Mouse (Mus musculus): ENCODE measurements around the gene Vmac. TPM values are rescaled to one million over a fixed set of nuclear protein-coding genes. Genes with fewer than 3 reads are reported as not detected.

The Vmac gene
- total RNA-seq, 1 experiment: 7.7 TPM

DNA sequence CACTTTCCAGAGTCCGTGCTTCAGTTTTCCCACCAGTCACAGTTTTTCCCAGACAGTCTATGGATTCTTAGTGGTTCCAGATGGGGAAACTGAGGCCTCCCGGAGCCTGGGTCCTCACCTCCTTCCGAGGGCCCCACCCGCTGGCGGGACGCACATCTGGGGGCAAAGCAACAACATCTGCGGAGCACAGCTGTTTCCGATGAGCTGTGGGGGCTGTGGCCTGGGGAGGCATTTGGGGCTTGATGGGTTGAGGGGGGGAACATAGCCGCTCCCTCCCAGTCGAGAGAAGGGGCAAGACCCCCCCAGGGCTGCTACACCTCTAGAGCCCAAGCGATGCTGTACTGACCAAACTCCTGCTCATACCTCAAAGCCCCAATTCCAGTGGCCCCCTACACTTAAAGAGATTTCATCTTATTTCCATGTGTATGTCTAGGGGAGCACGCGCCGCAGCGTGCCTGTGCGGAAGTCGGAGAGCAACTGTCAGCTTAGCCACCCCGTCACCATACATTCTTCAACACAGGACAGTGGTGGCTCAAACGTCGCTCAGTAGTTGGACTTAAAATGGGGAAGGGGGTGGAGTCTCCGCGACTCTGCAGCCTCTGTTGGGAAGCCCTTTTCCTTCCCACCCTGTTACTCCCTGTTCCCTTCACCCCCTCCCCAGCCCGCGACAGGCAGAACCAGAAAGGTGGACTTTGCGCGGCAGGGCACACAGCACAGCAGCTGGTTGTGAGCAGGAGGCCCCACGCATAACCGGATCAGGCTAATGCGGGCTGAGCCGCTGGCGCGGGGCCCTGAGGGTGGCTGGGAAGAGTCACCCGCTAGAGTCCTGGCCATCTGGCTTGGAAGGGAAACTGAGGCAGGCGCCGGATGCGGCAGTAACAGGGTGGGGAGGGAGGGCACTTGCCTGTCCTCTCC is 36.7 kb upstream of the Vmac start:
- Histone ChIP-seq H3K4me3 (ENCODE audit: insufficient read depth in 1 of 2, low read depth in 1 of 2, low read length in 2 of 2, poor library complexity in 1 of 2, severe bottlenecking in 1 of 2) (peak overlapping the region in 1 of 2 experiments; percentile 22; a peak in 2 of 4 replicates), H3K9ac (ENCODE audit: insufficient read depth, low read depth, low read length, poor library complexity, severe bottlenecking) (no peak overlapping the region), H3K9me3 (ENCODE audit: control insufficient read depth, insufficient read depth, low read depth, low read length) (no peaks in the 10 kb centered on the region), H3K4me1 (ENCODE audit: control insufficient read depth in 2 of 2, insufficient read depth in 2 of 2, low read length in 2 of 2, poor library complexity in 1 of 2) (peaks cover 0 to 32% of the 10 kb centered on the region in 2 experiments; a peak in 2 of 4 replicates), H3K36me3 (ENCODE audit: control insufficient read depth, insufficient read depth, low read length, poor library complexity, severe bottlenecking) (no peaks in the 10 kb centered on the region), H3K27ac (ENCODE audit: insufficient read depth, low read depth, low read length, poor library complexity, severe bottlenecking) (no peak overlapping the region)
- no peak for DNase-seq (ENCODE audit: low read depth, low spot score)
- TF ChIP-seq MAFK (IDR thresholded peaks at IDR 0.05; ENCODE audit: insufficient read depth, low read depth, low read length): no peak
- no peak for TF ChIP-seq ZC3H11A (IDR thresholded peaks at IDR 0.05; ENCODE audit: borderline replicate concordance, low read depth, low read length)
- TF ChIP-seq CHD2 (IDR thresholded peaks at IDR 0.05; ENCODE audit: low read depth, low read length): no peak
- TF ChIP-seq HCFC1 (IDR thresholded peaks at IDR 0.05; ENCODE audit: borderline replicate concordance, insufficient read depth, low read length): no peak
- TF ChIP-seq ZNF384 (IDR thresholded peaks at IDR 0.05; ENCODE audit: low read depth, low read length): no peak
- in situ Hi-C loops (cut with MboI; ENCODE audit: low sequenced_read_pairs in 2 of 2, unreplicated experiment in 2 of 2): no loop called here

DNA sequence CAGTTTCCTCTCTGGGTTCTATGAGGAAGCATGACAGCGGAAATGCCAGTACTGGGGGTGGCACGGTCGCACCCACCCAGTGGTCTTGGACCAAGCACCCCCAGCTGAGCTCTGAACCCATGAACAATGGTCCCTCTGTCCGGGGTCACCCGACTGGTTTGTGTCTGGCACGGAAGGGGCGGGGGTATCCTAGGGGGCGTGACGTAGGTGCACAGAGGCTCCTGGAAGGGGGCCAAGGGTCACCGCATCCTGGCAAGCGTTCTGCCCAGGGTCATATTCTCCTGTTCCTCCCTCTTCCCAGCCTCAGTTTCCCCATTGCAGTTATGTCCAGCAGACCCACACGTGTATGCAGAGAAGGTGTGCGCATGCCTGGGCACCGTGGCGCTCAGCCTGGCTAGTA is 35.6 kb upstream of the Vmac start:
- no peaks in the 10 kb centered on the region for H3K36me3 ChIP-seq (ENCODE audit: control insufficient read depth, insufficient read depth, low read length, poor library complexity, severe bottlenecking)
- H3K27ac ChIP-seq (ENCODE audit: insufficient read depth, low read depth, low read length, poor library complexity, severe bottlenecking): no peak overlapping the region
- in situ Hi-C loops (cut with MboI; ENCODE audit: low sequenced_read_pairs in 2 of 2, unreplicated experiment in 2 of 2): no loop called here
- peak overlapping the region in 1 of 2 experiments; percentile 10; a peak in 1 of 4 replicates for H3K4me3 ChIP-seq (ENCODE audit: insufficient read depth in 1 of 2, low read depth in 1 of 2, low read length in 2 of 2, poor library complexity in 1 of 2, severe bottlenecking in 1 of 2)
- DNase-seq (ENCODE audit: low read depth, low spot score): no peak
- TF ChIP-seq HCFC1 (IDR thresholded peaks at IDR 0.05; ENCODE audit: borderline replicate concordance, insufficient read depth, low read length) (no peak), MAFK (IDR thresholded peaks at IDR 0.05; ENCODE audit: insufficient read depth, low read depth, low read length) (no peak), ZC3H11A (IDR thresholded peaks at IDR 0.05; ENCODE audit: borderline replicate concordance, low read depth, low read length) (no peak), CHD2 (IDR thresholded peaks at IDR 0.05; ENCODE audit: low read depth, low read length) (no peak), ZNF384 (IDR thresholded peaks at IDR 0.05; ENCODE audit: low read depth, low read length) (no peak)
- no peak overlapping the region for H3K9ac ChIP-seq (ENCODE audit: insufficient read depth, low read depth, low read length, poor library complexity, severe bottlenecking)
- peaks cover 0 to 31% of the 10 kb centered on the region in 2 experiments; a peak in 2 of 4 replicates for H3K4me1 ChIP-seq (ENCODE audit: control insufficient read depth in 2 of 2, insufficient read depth in 2 of 2, low read length in 2 of 2, poor library complexity in 1 of 2)
- no peaks in the 10 kb centered on the region for H3K9me3 ChIP-seq (ENCODE audit: control insufficient read depth, insufficient read depth, low read depth, low read length)

DNA sequence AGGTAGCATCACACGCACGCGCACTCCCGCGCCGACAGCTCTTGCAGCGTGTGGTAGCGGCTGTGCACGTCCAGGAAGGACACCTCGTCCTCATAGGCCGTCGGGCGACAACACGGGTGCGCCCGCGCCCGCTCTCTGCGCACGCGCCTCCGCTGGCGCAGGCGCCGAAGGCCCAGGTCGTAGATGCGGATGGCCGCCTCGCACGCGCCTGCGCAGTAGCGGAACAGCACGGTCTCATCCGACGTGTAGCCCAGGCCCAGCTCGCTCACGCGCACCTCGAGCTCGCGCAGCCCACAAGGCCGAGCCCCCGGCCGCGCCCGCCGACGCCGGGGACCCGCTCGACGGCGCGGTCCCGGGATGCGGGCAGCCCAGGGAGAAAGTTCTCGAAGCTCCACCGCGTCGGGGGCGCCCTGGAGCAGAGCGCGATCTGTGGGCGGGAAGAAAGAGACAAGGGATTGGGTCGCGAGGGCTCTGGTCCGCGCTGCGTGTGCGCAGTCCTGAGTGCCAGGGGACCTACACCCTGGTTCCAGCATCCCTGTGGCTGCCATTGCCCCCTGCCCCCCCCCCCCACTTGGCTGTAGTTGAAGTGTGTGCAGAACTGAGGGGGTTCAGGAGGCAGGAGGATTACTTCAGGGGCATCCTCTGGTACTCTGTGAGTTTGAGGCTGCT is 33.7 kb upstream of the Vmac start:
- H3K9ac ChIP-seq (ENCODE audit: insufficient read depth, low read depth, low read length, poor library complexity, severe bottlenecking): peak overlapping the region; percentile 41
- H3K27ac ChIP-seq (ENCODE audit: insufficient read depth, low read depth, low read length, poor library complexity, severe bottlenecking): no peak overlapping the region
- H3K4me1 ChIP-seq (ENCODE audit: control insufficient read depth in 2 of 2, insufficient read depth in 2 of 2, low read length in 2 of 2, poor library complexity in 1 of 2): peaks cover 0 to 29% of the 10 kb centered on the region in 2 experiments; a peak in 1 of 4 replicates
- in situ Hi-C loops (cut with MboI; ENCODE audit: low sequenced_read_pairs in 2 of 2, unreplicated experiment in 2 of 2): no loop called here
- no peak for DNase-seq (ENCODE audit: low read depth, low spot score)
- TF ChIP-seq HCFC1 (IDR thresholded peaks at IDR 0.05; ENCODE audit: borderline replicate concordance, insufficient read depth, low read length) (peak; percentile 17; the same call in 1 of the 2 replicates), MAFK (IDR thresholded peaks at IDR 0.05; ENCODE audit: insufficient read depth, low read depth, low read length) (no peak), ZC3H11A (IDR thresholded peaks at IDR 0.05; ENCODE audit: borderline replicate concordance, low read depth, low read length) (no peak), CHD2 (IDR thresholded peaks at IDR 0.05; ENCODE audit: low read depth, low read length) (no peak), ZNF384 (IDR thresholded peaks at IDR 0.05; ENCODE audit: low read depth, low read length) (no peak)
- no peaks in the 10 kb centered on the region for H3K36me3 ChIP-seq (ENCODE audit: control insufficient read depth, insufficient read depth, low read length, poor library complexity, severe bottlenecking)
- peak overlapping the region; percentile 23 to 50; a peak in 2 of 4 replicates for H3K4me3 ChIP-seq (ENCODE audit: insufficient read depth in 1 of 2, low read depth in 1 of 2, low read length in 2 of 2, poor library complexity in 1 of 2, severe bottlenecking in 1 of 2)
- H3K9me3 ChIP-seq (ENCODE audit: control insufficient read depth, insufficient read depth, low read depth, low read length): no peaks in the 10 kb centered on the region

DNA sequence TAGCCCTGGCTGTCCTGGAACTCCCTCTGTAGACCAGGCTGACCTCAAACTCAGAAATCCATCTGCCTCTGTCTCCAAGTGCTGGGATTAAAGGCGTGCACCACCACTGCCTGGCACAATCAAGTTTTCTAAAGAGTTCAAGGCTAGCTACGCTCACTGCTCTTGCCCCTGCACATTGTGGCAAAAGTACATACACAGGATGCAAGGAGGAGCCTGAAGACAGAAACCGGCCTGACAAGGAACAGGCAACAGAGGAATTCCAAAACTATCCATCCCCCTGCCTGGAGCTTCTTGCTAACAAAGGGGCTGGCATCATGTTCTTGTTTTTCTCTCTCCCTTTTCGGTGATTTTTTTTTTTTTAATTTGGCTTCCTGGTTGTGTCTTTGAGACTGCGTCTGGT is 26.4 kb upstream of the Vmac start:
- in situ Hi-C loops (cut with MboI; ENCODE audit: low sequenced_read_pairs in 2 of 2, unreplicated experiment in 2 of 2): no loop called here
- no peak for DNase-seq (ENCODE audit: low read depth, low spot score)
- Histone ChIP-seq H3K4me3 (ENCODE audit: insufficient read depth in 1 of 2, low read depth in 1 of 2, low read length in 2 of 2, poor library complexity in 1 of 2, severe bottlenecking in 1 of 2) (no peak overlapping the region), H3K27ac (ENCODE audit: insufficient read depth, low read depth, low read length, poor library complexity, severe bottlenecking) (no peak overlapping the region), H3K9me3 (ENCODE audit: control insufficient read depth, insufficient read depth, low read depth, low read length) (no peaks in the 10 kb centered on the region), H3K36me3 (ENCODE audit: control insufficient read depth, insufficient read depth, low read length, poor library complexity, severe bottlenecking) (no peaks in the 10 kb centered on the region), H3K4me1 (ENCODE audit: control insufficient read depth in 2 of 2, insufficient read depth in 2 of 2, low read length in 2 of 2, poor library complexity in 1 of 2) (peaks cover 0 to 3% of the 10 kb centered on the region in 2 experiments; a peak in 2 of 4 replicates), H3K9ac (ENCODE audit: insufficient read depth, low read depth, low read length, poor library complexity, severe bottlenecking) (no peak overlapping the region)
- TF ChIP-seq ZNF384 (IDR thresholded peaks at IDR 0.05; ENCODE audit: low read depth, low read length) (no peak), HCFC1 (IDR thresholded peaks at IDR 0.05; ENCODE audit: borderline replicate concordance, insufficient read depth, low read length) (no peak)
